Mouse (Mus musculus): ENCODE data around the gene Tmem87a.

DNA sequence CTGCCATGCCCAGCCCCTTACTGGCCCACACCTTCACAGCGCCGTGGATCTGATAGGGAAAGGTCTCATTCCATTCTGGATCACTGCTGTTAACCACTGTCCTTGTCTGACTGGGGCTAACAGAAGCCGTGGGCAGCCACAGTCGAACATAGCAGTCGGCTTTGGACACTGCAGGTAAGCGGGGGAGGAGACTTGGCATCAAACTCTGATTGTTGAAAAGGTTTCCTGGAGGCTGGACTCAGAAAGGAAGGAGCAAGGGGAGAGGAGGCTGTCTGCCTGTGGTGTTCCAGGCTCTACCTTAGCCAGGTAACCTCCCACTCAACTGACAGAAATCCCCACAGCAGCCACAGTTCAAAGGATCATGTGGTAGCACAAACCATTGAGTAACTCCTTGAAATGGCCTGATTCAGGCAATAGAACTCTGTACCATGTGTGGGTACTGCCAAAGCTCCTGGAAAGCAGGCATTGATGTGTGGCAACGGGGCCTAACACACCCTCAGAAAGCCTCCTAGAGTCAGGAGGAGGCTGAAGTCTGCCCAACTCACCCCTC, 91.6 kb downstream of the Tmem87a start:
- TF ChIP-seq POLR2A (IDR thresholded peaks at IDR 0.05; ENCODE audit: control insufficient read depth, extremely low read depth, insufficient read depth, low read length, poor library complexity) (no peak), CTCF (IDR thresholded peaks at IDR 0.05; ENCODE audit: borderline replicate concordance, control insufficient read depth, extremely low read depth, insufficient read depth, low read length, poor library complexity) (no peak)
